Mouse (Mus musculus) heart, adult 8-10 months (tissue): Measurements from ENCODE around the gene Plekhb2. TPM values are rescaled to one million over a fixed set of nuclear protein-coding genes. Genes with fewer than 3 reads are reported as not detected.

ENCODE experiments used
- DNase-seq: peaks from one replicate; pipeline ENCODE4 v3.0.0; 2022; ENCODE audit warnings: low spot score
- total RNA-seq, 4 experiments: library from RNA; stranded (reverse); gene quantifications; 2 replicates each; pipeline ENCODE4 v1.2.4; 2022

Gene Plekhb2
- total RNA-seq, 4 experiments from 2014 or later, result 110 to 123 (median 116) TPM

DNA sequence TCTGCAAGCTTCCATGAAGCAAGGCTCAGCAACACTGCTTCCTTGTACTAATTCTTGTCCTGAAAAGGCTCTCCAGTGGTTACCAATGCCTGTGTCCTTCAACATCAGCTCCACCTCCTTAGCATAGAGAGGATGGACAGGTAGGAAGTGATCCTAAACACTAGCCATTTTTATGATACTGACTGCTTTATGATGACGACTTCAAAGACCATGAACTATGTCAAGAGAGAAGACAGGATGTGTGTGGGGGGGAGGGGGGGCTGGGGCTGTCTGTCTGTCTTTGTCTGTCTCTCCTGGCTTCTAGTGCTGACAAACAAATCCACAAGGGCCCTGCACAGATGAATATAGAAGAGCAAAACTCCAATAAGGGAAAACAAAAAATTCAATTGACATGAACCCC is 18.4 kb upstream of the Plekhb2 start:
- DNase-seq, result no peak

DNA sequence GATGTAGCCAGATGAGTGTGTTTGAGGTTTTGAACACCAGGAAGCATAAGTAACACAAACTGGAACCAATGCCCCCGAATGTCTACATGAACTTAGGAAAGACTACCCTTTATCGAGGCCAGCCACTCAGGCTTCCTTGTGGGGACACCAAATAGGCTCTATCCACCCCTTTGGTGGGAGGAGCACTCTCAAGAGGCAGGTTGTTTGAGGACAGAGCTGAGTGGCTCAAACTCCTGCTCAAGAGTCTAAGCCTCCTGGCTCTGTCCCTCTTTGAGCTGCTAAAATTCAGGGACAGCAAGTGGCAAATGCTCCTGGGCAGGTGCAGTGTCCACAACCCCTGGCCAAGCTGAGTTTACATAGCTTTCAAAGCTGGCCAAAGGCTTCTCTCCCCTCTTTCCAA is 14.9 kb upstream of the Plekhb2 start:
- no peak for DNase-seq

DNA sequence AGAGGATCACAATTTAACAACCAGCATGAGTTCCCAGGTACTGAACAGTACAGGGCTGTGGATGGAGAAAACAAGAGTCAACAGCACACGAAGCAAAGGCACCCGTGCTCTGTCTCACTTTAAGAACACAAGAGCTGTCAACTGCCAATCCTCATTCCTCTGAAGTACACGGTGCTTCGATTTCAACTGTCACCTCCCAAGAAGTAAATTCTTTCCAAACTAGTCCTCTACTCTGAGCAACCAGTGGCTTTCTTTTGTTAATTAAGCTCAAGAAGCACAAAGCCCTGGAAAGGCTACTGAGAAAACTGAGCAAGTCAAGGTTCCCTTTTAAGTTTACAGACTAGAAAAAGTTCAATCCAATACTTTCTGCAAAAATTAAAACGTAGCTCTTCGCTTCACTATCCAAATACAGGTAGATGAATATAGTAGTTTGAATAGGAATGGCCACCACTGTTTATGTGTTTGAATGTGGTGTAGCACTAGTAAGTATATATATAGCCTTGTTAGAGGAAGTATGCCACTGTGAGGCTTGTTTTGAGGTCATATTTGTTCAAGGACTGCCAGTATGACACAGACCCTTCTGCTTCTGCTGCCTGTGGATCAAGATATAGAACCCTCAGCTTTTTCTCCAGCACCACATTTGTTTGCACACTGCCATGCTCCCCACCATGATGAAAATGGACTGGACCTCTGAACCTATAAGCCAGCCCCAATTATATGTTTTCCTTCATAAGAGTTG is 11.7 kb upstream of the Plekhb2 start:
- DNase-seq, result no peak

DNA sequence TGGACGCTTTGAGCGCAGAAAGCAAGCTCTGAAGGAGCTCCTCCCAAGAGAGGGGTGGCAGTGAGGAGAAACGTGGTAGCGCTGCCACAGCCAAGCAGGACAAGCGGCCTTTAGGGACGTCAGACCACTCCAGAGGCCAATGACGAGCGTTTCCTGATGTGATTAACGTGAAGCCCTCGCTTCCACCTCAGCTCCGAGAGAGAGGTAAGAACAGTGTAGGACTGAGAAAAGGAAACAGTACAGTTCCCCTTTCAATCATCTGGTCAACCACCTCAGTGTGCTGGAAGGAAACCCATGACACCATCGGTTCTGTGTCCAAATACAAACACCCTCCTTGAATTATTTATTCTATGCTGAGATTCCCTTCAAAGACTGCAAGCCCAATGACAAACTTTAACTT is 10.5 kb upstream of the Plekhb2 start:
- no peak for DNase-seq

DNA sequence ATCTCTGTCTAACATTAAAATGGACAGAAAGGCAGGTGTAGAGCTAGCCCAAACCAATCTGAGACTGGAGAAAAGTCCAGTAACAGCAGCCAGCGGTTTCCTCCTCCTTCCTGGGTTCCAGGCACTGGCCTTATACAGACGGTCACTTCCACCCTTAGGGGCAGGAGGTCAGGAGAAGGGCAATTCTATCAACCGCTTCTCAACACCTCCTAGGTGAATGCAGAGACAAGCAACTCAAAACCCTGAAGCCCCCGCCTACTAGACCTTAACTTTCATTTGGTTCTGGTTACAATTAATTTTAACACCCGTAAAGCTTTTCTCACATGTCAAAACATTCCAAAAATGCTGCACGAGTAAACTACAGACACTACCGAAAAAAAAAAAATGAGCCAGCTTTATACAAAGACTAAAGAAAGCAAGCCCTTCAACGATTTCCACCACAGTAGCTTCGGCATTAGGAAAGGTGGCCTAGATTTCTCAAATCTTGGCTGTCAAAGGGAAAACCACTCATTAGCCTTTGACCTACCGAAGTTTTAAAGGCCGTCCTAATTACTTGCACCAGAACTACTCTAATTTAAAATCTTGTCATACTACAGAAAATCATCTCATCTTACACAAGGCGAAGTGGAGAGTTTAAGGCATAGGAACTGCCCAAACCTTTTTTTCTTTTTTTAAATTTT is 7.9 kb upstream of the Plekhb2 start:
- DNase-seq, result no peak

DNA sequence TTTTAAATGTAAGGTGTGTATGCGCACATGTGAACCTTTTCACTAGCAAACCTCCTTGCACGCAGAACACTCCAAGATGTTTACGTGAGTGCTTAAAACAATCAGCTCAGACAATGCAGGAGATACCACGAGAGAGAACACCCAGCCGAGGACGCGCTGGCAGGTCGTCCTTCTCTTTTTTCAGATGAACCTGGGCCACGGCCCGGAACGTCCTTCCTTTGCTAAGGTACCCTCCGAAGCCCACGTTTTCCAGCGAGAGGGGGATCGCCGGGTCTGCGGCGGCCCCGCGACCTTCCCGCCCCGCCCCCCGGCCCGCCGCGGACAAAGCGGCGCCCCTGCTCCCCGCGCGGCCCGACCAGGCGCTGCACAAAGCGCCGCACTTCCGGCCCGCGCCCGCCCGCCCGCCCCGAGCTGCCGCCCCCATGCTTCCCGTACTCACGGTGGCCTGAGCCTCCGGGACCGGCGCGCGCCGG is 7.4 kb upstream of the Plekhb2 start:
- DNase-seq, result no peak

DNA sequence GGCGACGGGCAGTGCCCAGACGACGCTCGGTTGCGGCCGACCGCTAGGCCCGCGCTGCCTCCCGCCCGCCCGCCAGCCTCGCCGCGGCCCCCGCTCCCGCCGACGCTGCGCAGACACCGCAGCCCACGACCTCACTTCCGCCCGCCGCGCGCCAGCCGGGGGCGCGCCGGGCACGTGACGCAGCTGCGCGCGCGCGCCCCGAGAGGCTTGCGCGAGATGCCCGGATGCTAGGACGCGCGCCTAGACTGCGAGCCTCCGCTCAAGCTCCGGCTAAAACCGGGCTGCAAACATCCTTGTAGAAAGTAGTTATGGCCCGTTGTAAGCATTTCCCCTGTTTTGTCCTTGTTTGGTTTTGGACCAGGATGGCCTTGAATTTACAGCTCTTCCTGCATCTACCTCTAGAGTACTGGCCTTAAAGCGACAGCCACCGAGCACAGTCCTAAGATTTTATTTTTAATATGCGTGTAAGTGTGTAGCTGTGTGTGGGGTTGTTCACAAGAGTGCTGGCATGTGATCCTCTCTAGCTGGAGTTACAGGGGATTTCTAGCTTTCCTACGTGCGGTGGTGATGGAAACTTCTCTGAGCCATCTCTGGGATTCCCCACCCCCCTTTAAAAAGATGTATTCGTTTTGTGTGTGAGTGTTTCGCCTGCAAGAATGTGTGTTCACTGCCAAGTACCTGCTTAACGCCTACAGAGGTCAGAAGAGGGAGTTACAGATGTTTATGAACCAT is 6.7 kb upstream of the Plekhb2 start, which contains the start of gene Fam168b:
TSS of gene Fam168b (minus strand) at position 179 of the 732 bp plus-strand sequence.
- peak; percentile 89 for DNase-seq

DNA sequence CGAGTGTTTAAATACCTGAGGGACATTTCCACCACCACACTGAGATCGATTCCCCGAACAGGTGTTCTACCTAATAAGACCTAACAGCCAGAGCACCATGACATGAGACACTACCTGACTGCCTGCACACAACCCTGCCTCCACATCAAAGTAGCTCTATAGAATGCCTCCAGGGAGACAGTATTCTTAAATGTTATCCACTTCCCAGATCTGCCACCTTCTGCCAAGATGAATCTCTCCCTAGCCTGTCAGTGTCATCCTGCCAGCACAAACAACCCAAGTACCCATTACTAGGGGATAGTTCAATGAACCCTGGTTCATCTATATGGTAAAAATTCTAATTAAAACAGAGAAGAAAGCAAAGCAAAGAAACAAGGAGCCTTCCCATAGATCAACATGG is 2.7 kb upstream of the Plekhb2 start:
- no peak for DNase-seq

DNA sequence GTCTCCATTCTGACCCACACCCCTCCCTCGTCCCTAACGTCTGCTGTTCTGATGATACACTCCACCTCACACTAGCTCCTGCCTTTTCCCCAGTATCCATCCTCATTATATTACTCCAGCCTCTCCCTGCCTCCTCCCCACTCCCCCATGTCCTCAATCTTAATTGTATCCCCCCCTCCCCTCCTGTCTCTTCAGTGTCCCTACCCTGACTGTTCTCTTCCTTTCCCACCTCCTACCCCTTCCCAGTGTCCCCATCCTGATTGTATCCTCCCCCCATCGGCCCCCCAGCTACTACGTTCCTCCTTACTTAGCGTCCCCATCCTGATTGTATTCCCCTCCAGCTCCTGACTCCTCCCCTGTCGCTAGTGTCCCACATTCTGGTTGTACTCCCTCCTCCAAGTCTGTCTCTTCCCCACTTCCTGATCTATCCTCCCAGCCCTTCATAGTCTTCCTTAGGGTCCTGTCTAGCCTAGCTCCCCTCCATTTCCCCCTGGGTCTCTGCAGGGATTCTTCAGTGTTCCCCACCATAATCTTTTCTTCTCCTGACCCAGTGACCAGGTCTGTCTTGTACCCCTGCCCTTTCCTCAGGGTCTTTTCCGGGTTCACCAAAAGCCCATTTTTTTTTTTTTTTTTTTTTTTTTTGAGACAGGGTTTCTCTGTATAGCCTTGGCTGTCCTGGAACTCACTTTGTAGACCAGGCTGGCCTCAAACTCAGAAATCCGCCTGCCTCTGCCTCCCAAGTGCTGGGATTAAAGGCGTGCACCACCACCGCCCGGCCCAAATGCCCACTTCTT is 764 bp downstream of the Plekhb2 start:
- DNase-seq, result no peak

DNA sequence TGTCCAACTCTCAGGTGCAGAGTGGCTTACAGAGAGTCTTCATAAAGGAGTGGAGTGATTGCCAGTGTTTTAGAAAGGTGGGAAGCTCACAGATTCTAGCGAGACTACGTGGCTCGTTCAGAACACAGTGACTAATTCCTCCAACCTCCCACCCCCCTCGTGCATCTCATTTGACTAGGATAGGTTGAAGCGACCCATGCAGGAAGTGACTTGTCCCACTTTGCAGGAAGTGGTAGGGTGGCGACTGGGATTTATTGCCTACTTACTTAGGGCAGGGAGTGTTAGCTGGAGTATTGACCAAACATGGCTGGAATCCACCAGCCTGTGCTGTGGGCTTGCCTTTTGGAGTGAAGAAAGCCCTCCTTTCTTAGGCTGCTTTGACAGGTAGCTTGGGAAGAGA is 1.8 kb downstream of the Plekhb2 start:
- no peak for DNase-seq

DNA sequence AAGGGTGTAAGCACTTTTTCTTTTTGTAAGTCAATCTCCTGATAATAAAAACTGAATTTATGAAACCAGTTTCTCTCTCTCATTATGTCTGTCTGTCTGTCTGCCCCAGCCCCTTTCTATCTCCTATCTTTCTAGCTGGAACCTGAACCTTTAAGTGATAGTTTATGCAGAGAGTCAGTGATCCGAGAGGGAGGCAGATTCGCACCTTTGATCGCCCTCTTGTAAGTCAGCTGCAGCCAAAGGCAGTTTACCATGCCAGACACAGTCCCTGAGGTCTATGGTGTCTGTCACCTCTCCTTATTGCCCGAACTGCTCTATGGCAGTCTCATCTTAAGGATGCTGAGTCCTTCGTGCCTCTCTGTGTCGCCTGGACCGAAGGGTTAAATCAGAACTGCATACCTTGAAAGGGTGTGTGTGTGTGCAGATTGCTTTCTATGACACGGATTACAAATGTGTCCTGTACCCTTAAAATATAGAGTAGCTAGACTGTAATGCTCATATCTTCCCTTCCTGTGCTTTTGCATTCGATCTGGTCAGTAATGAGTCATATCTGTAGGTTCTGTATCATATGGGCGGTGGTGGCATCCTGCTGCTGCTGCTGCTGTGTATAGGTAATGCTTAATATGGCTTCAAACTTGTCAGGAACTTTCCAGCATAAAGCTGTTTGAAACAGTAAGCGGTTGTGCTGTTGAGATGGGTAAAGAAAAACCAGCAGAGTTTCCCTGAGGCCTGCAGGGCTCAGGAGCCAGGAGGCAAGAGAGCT is 2.5 kb downstream of the Plekhb2 start:
- DNase-seq, result no peak

DNA sequence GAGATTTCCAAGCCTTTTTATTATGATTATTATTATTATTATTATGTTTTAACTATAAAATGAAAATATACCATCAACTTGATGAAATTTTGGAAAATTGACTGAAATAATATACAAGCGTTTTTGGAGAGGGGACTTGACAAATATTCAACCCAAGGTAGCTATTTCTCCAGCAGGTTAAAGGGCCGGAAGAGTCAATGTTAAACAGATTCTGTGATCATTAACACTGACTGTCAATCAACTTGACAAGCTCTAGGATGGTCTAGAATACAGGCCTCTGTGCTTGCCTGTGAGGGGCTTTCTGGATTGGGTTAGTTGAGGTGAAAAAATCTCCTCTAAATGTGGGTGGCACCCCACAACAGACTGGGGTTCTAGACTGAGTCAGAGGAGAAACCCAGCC is 4.0 kb downstream of the Plekhb2 start:
- DNase-seq, result no peak

DNA sequence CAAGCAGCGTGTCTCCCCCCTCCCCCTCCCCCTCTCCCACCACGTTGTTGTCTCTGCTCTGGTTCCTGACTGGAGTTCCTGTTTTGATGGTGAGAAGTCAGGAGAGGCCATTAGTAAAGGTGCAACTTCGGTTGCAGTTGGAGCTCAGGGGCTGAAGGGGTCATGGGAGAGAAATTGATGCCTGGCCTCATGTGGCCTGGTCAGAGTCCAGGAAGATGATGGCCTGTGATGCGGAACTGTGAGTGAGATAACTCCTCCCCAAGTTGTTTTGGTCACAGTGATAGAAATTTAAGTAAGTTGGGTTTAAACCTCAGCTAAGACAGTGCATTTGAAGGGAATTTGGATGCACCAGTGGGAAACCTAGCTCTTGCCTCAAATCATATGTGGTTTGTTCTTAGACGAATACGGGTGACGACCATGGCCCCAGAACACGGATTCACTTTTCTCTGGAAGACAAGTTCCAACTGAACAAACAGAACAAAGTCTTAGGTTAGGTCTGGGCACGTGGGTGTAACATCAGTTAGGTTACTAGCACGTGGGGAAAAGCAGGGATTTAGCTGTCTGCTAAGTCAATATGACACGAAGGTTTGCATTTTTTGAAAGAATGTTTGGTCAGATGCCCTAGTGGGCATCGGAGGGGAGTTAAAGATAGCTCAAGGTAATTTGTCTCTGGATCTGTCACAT is 5.4 kb downstream of the Plekhb2 start:
- DNase-seq, result no peak

DNA sequence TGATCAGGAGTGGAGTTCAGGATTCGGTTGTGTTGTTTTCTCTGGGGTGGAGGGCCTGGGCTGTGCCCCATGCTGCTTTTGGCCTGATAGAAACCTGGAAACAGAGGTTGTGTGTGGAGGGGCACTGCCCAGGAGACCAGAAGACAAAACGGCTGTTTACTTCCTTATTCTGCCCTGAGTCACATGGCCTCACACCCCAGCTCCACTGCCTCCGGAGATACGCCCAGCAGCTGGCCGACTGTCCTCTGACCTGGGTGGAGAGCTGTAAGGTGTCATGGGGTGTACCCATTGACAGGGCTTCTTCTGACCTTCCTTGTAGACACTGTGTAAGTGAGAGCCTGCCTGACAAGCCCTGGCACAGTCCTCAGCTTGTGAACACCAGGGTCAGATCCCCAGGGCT is 8.9 kb downstream of the Plekhb2 start:
- DNase-seq, result no peak

DNA sequence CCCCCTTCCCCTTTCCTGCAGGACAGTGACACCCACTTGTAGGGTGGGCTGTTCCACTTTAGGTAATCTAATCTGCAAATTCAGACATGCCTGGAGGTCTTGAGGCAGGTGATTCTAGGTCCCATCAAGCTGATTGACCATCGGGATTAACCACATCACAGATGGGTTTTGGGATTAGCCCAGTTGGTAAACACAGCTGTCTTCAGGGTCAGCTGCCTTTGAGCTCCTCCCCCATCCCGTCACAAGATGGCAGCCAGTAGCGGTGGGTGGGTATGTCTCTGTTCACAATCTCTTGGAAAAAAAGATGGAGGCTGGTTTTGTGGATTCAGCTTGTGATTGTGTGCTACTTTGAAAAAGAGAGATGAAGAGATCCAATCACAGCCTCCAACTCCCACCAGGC is 10.0 kb downstream of the Plekhb2 start:
- no peak for DNase-seq

DNA sequence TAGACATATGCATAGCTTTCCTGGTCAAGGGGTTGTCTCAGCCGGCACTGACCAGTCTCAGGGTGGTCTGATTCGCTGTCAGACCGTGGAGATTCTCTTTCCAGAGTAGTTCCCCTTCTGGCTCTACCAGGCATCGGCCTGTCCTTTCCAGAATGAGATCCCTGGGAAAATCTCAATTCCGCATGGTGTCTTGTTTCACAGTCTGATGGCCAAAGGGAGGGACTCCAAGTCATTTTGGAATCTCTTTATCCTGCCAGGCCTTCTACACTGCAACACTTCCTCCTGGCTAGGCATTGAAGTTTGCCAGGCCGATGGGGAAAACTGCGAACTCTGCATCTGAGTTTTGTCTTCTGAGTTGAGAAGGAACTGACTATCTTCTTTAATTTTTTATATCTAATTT is 10.4 kb downstream of the Plekhb2 start:
- DNase-seq, result no peak

DNA sequence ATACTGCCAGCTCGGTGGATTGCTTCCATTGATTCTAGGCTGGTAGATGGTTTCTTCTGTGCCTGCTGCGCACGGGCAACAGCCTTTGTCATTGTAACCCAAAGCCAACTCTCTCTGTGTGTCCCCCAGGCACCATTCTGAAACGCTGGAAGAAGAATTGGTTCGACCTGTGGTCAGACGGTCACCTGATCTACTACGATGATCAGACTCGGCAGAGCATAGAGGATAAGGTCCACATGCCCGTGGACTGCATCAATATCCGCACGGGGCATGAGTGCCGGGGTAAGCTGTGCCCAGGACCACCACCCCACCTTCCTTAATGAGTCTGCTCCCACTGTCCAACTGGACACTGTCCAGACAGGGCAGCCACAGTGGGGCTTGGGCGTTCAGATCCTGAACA is 13.1 kb downstream of the Plekhb2 start:
- DNase-seq, result no peak

DNA sequence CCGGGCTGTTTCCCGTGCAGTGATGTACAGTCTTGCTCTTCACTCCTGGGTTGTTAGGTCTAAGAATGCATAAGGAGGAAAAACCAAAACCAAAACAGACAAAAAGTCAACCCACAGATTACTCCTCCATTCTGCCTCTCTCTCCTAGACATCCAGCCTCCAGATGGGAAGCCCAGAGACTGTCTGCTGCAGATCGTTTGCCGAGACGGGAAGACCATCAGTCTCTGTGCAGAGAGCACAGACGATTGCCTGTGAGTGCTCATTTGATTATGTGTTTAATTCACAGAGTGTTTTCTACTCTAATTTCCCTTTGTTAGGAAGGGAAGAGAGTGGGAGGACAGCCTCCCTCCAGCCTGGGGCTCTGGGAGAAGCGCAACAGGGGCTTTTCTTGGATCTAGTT is 13.5 kb downstream of the Plekhb2 start:
- DNase-seq, result no peak

DNA sequence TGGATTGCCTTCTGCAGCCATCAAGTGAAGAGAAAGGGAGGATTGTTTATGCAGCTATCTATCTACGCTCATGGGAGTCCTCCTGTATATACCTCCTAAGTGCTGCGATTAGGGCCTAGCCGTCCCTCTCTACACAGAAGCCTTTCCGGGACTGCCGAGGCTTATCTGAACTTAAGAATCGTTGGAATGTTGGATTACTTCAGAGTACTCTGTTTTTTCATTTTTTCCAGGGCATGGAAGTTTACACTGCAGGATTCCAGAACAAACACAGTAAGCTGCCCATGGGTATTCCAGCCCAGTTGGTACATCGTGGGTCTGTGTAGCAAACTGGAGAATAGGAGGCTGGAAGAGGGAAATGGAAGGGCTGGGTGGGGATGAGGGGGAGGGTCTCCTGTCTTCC is 14.5 kb downstream of the Plekhb2 start:
- DNase-seq, result no peak

DNA sequence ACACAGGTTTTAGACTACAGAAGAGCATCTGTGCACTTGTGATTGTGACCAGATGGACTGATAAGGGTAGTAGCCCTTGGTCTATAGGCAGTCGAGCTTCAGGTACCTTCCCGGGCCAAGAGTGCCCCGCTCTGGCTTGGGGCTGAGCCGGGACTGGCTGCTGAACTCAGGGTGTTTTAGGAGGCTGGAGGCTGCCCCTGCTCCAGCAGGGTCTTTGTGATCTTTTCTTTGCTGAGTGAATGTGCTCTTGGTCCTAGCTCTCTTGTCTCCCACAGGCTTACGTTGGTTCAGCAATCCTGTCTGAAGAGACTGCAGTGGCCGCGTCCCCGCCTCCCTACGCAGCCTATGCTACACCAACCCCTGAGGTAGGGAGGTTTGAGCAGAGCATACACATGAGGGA is 16.1 kb downstream of the Plekhb2 start:
- DNase-seq, result no peak
